Mouse (Mus musculus) CH12.LX (cell line): ENCODE data around the gene Lgr6. TPM values are rescaled to one million over a fixed set of nuclear protein-coding genes. Genes with fewer than 3 reads are reported as not detected.

ENCODE experiments used
- DNase-seq: peaks from one replicate; pipeline ENCODE4 v3.0.0-alpha.2; 2013; ENCODE audit errors: extremely low read depth
- H3K27ac ChIP-seq: 2 replicates; pipeline ENCODE4 v1.5.1; 2012; ENCODE audit warnings: low read depth, mild to moderate bottlenecking, control low read depth, moderate library complexity; ENCODE audit not compliant: insufficient read depth
- H3K27me3 ChIP-seq: replicated peaks from 2 replicates; pipeline ENCODE3; 2012; ENCODE audit warnings: inconsistent platforms
- H3K36me3 ChIP-seq, 2 experiments: replicated peaks in 1 of 2; 2 replicates each; pipeline versions ENCODE3 to v1.6.1; 2012; ENCODE audit warnings: inconsistent platforms in 1 of 2, low read length in 1 of 2, mild to moderate bottlenecking in 1 of 2, mixed read lengths in 1 of 2, moderate library complexity in 1 of 2; ENCODE audit not compliant: control insufficient read depth in 1 of 2, insufficient read depth in 1 of 2
- H3K4me1 ChIP-seq, 2 experiments: 2 replicates each; pipeline ENCODE4 v1.6.1; 2012; ENCODE audit warnings: inconsistent platforms in 1 of 2, moderate library complexity in 1 of 2; ENCODE audit not compliant: insufficient read depth in 2 of 2, control insufficient read depth in 1 of 2
- H3K4me2 ChIP-seq: 2 replicates; pipeline ENCODE4 v1.6.1; 2012; ENCODE audit warnings: low read depth, mild to moderate bottlenecking, control low read depth; ENCODE audit not compliant: poor library complexity, insufficient read depth, severe bottlenecking
- H3K4me3 ChIP-seq, 3 experiments: fragments of 150-350 bp in 1 of 3; sonication (generic) in 1 of 3; replicated peaks in 1 of 3; 2 replicates each; pipeline versions ENCODE3 to v1.5.1; 2011 to 2012; ENCODE audit warnings: low read depth in 2 of 3, low read length in 2 of 3, mild to moderate bottlenecking in 2 of 3, moderate library complexity in 2 of 3, control low read depth in 1 of 3, improper control_type of control experiment in 1 of 3, inconsistent platforms in 1 of 3, mixed read lengths in 1 of 3; ENCODE audit not compliant: poor library complexity in 1 of 3
- H3K79me2 ChIP-seq: replicated peaks from 2 replicates; pipeline ENCODE4 v1.6.1; 2012; ENCODE audit warnings: mild to moderate bottlenecking, moderate library complexity; ENCODE audit not compliant: control insufficient read depth, poor library complexity, insufficient read depth, severe bottlenecking; ENCODE audit errors: extremely low read depth
- H3K9ac ChIP-seq: 2 replicates; pipeline ENCODE4 v1.6.1; 2012; ENCODE audit warnings: low read depth, mild to moderate bottlenecking, control low read depth, moderate library complexity; ENCODE audit not compliant: insufficient read depth
- H3K9me3 ChIP-seq: replicated peaks from 2 replicates; pipeline ENCODE3; 2012; ENCODE audit warnings: low read length, inconsistent platforms, mixed read lengths
- BHLHE40 ChIP-seq: IDR thresholded peaks from 2 replicates; pipeline ENCODE4 v1.6.1; 2011; ENCODE audit warnings: mild to moderate bottlenecking, low read depth, low read length, improper control_type of control experiment
- KAT2A ChIP-seq: IDR thresholded peaks from 2 replicates; pipeline ENCODE4 v1.6.1; 2012; ENCODE audit warnings: low read length, improper control_type of control experiment, inconsistent platforms; ENCODE audit not compliant: insufficient replicate concordance
- MAX ChIP-seq: IDR thresholded peaks from 2 replicates; pipeline ENCODE4 v1.6.1; 2011; ENCODE audit warnings: low read length, improper control_type of control experiment
- PAX5 ChIP-seq: IDR thresholded peaks from 2 replicates; pipeline ENCODE4 v1.6.1; 2012; ENCODE audit warnings: low read length, inconsistent platforms, mixed read lengths
- RAD21 ChIP-seq: IDR thresholded peaks from 2 replicates; pipeline ENCODE4 v1.6.1; 2011; ENCODE audit warnings: low read depth, mild to moderate bottlenecking, low read length, improper control_type of control experiment, moderate library complexity
- SIN3A ChIP-seq: IDR thresholded peaks from 2 replicates; pipeline ENCODE4 v1.6.1; 2012; ENCODE audit warnings: low read length, improper control_type of control experiment, inconsistent platforms
- USF2 ChIP-seq: conservative IDR thresholded peaks from 2 replicates; pipeline ENCODE4 v1.6.1; 2011; ENCODE audit warnings: low read depth, low read length, improper control_type of control experiment
- ZNF384 ChIP-seq: IDR thresholded peaks from 2 replicates; pipeline ENCODE4 v1.6.1; 2012; ENCODE audit warnings: low read depth, low read length, improper control_type of control experiment, inconsistent platforms
- dilution Hi-C: fragments of 300-500 bp; cut with MboI; formaldehyde crosslinking; loops from 2 replicates; pipeline ENCODE4 v1.14.3; 2020; ENCODE audit warnings: low sequenced_read_pairs; ENCODE audit not compliant: extremely low pct_unique_long_range_greater_than_20kb, extremely low pct_ligation_motif_present
- in situ Hi-C: fragments of 300-500 bp; cut with MboI; formaldehyde crosslinking; loops from 3 replicates; pipeline ENCODE4 v1.14.3; 2019; ENCODE audit warnings: low sequenced_read_pairs, low pct_ligation_motif_present, low pct_unique_long_range_greater_than_20kb, mixed read lengths
- polyA plus RNA-seq: library from polyadenylated mRNA; unstranded; fragments of >175 nt; gene quantifications from 2 replicates; pipeline ENCODE4 v1.2.1, GENCODE M21; 2012; ENCODE audit warnings: low read depth; ENCODE audit not compliant: insufficient read length
- total RNA-seq, 2 experiments: library from RNA; depleted of rRNA; stranded (reverse); fragments of 300-350 nt in 1 of 2; fragments of >200 nt in 1 of 2; gene quantifications; 2 replicates each; pipeline ENCODE4 v1.2.3; 2012 to 2014

Gene Lgr6
- total and polyA plus RNA-seq, 3 experiments: 0.07 to 0.17 (median 0.16) TPM

DNA sequence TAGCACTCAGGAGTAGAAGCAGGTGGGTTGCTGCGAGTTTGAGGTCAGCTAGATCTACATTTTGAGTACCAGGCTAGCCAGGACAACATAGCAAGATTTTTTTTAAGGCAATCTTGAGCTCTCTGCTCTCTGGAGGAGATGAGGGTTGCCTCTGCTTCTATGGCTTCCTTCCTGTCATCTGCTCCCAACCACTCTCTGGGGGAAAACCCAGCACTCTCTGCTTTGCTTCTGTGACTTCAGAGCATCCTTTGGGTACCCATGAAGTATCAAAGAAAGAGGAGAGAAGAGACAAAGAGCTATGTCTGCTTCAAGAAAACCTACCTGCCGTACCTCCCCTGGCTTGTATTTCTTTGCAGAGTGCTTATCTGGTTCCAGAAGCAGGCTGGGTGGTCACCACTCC, 38.9 kb upstream of the Lgr6 start:
- Histone ChIP-seq H3K27ac (peak overlapping the region; percentile 31; the same call in 1 of the 2 replicates), H3K4me1 (peaks cover 10 to 75% of the 10 kb centered on the region in 2 experiments), H3K4me2 (no peak overlapping the region), H3K9ac (no peak overlapping the region), H3K27me3 (no peaks in the 10 kb centered on the region), H3K79me2 (peaks cover 15% of the 10 kb centered on the region), H3K36me3 (peaks cover 47 to 71% of the 10 kb centered on the region in 2 experiments), H3K9me3 (no peaks in the 10 kb centered on the region), H3K4me3 (no peak overlapping the region)
- dilution Hi-C loops: no loop called here
- in situ Hi-C loops: no loop called here
- DNase-seq: no peak
- no peak for TF ChIP-seq SIN3A
- TF ChIP-seq ZNF384: no peak
- no peak for TF ChIP-seq BHLHE40

DNA sequence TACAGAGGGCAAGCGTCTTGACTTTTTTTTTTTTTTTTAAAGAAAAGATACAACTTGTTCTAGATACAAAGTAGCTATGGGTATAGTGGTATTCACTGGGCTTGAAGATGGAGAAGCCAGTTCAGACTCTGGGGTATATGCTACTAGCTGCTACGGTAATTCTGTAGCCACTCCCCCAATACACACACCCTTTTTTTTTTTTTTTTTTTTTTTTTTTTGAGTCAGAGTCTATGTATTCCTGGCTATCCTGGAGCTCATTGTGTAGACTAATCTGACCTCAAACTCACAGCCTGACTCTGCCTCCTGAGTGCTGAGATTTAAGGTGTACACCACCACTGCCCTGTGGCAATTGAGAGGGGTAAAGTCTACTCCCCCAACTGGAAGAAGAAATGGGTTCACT, 37.4 kb upstream of the Lgr6 start:
- H3K79me2 ChIP-seq: peaks cover 4% of the 10 kb centered on the region
- H3K4me1 ChIP-seq: peaks cover 10 to 78% of the 10 kb centered on the region in 2 experiments
- DNase-seq: no peak
- no peak overlapping the region for H3K27ac ChIP-seq
- H3K9ac ChIP-seq: no peak overlapping the region
- H3K27me3 ChIP-seq: no peaks in the 10 kb centered on the region
- H3K4me2 ChIP-seq: no peak overlapping the region
- no peaks in the 10 kb centered on the region for H3K9me3 ChIP-seq
- in situ Hi-C loops (no loop called here), dilution Hi-C loops (no loop called here)
- TF ChIP-seq KAT2A: no peak
- TF ChIP-seq PAX5: no peak
- TF ChIP-seq ZNF384: peak; percentile 64
- TF ChIP-seq MAX: no peak
- peaks cover 53 to 80% of the 10 kb centered on the region in 2 experiments for H3K36me3 ChIP-seq
- H3K4me3 ChIP-seq: no peak overlapping the region

DNA sequence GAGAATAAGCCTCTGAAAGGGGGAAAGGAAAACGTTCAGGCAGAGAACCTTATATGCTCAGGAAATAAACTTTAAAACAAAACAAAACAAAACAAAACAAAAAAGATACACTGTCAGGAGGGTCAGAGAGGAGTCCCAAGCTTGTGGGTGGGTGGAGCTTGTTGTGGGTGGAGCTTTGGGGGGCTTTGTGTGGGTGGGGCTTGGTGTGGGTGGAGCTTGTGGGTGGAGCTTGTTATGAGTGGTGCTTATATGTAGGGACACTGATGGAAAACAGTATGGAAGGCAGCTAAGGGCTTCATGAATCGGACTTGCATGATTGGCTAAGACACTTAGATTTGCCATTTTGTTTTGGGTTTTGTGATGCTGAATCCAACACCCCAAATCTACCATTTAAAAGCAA, 34.8 kb upstream of the Lgr6 start:
- in situ Hi-C loops: no loop called here
- TF ChIP-seq SIN3A: no peak
- TF ChIP-seq RAD21: no peak
- TF ChIP-seq USF2: no peak
- Histone ChIP-seq H3K9ac (no peak overlapping the region), H3K4me2 (no peak overlapping the region), H3K27me3 (no peaks in the 10 kb centered on the region), H3K36me3 (peaks cover 76 to 95% of the 10 kb centered on the region in 2 experiments), H3K9me3 (no peaks in the 10 kb centered on the region), H3K27ac (no peak overlapping the region), H3K4me1 (peaks cover 14 to 89% of the 10 kb centered on the region in 2 experiments), H3K79me2 (peaks cover 3% of the 10 kb centered on the region; the same call in 1 of the 2 replicates), H3K4me3 (no peak overlapping the region)
- no peak for DNase-seq
- dilution Hi-C loops: no loop called here
